Mouse (Mus musculus): ENCODE measurements around the gene Sap30. TPM values are rescaled to one million over a fixed set of nuclear protein-coding genes. Genes with fewer than 3 reads are reported as not detected.

The Sap30 gene
- total and polyA plus RNA-seq, 2 experiments from 2014 or later, result 20.8 to 22.1 TPM

DNA sequence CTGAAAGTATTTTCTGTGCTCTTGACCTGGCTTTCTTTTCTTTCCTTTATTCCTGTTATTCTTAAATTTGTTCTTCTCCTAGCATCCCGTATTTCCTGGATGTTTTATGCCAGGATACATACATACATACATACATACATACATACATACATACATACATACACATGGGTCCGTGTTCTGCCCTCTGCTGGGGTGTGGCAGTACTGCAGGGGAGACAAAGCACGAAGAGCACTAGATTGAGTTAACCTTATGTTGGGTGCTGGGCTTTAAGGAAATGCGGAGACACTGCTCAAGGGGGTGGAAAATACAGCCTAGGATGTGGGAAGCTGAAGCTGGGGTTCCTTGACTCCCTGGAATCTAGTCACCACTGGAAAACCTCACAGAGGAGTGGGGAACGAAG, 16.0 kb upstream of the Sap30 start:
- TF ChIP-seq CTCF (IDR thresholded peaks at IDR 0.05; ENCODE audit: low read depth), result peak; percentile 87
- WGBS, result 54% methylated on average over 5 of the region's 5 CpGs
- Histone ChIP-seq H3K4me1 (ENCODE audit: insufficient read depth, low read length) (no peaks in the 10 kb centered on the region), H3K4me2 (ENCODE audit: low read depth, low read length) (no peak overlapping the region), H3K27ac (no peak overlapping the region), H3K4me3 (ENCODE audit: low read length) (no peak overlapping the region), H3K27me3 (ENCODE audit: insufficient read depth, low read length) (no peaks in the 10 kb centered on the region), H3K9me3 (ENCODE audit: low read length) (no peaks in the 10 kb centered on the region), H3K9ac (replicated peaks; ENCODE audit: low read length) (no peak overlapping the region), H3K36me3 (ENCODE audit: insufficient read depth, low read length) (no peaks in the 10 kb centered on the region)
- peak; percentile 61 for DNase-seq (ENCODE audit: low spot score)
- no peak for ATAC-seq

DNA sequence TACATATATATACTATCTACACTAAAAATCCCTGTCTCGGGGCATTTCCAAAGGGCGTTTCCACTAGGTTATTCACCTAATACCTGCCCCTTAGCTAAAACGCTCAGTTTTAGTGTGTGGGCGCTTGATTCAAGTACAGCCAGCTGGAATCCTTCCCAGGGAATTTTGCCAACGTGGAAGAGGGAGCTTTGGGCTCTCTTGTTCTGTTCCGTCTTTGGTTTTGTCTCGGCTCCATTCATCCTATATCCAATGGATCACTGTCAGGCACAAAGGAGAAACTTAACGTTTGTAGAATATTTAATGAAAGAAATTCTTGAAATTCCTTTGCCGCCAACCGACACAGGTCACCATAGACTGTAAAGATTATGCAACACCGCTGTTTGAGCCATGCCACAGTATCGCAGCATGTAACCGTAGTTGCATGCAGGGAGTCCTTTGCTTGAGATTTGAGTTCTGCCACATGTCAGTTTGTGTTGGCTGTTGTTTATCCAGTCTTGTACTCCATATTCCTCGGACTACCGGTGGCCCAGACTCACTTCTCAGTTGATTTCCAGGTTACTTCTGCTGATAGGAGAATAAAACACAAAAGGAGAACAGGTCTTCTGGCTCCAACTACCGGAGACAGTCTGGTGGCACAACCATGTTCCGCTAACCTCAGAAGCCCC, 11.3 kb upstream of the Sap30 start:
- H3K27ac ChIP-seq, result peak overlapping the region; percentile 13; the same call in 1 of the 2 replicates
- 27% methylated on average over 17 of the region's 17 CpGs for WGBS

DNA sequence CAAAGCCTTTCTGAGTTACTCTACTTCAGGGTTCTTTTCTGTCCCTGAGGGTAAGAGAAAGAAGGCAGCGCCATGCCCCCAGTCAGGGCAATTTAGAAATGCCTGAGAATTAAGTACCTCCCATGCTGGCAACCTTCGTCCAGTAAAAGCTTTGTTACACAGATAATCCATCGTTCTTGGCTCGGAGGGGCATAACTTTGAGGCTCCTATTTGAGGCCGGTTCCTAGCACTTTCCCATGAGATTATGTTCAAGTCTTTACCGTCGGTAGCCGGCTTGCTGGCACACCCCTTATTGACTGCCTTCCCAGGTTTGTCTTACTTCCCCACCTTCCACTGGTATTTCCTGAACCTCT, 10.8 kb upstream of the Sap30 start:
- Histone ChIP-seq H3K4me2 (ENCODE audit: low read depth, low read length) (peak overlapping the region; percentile 51), H3K36me3 (ENCODE audit: insufficient read depth, low read length) (no peaks in the 10 kb centered on the region), H3K4me1 (ENCODE audit: insufficient read depth, low read length) (no peaks in the 10 kb centered on the region), H3K9ac (replicated peaks; ENCODE audit: low read length) (no peak overlapping the region), H3K27ac (no peak overlapping the region), H3K27me3 (ENCODE audit: insufficient read depth, low read length) (no peaks in the 10 kb centered on the region), H3K9me3 (ENCODE audit: low read length) (no peaks in the 10 kb centered on the region), H3K4me3 (ENCODE audit: low read length) (peak overlapping the region; percentile 11; the same call in 1 of the 2 replicates)
- DNase-seq (ENCODE audit: low spot score), result peak; percentile 31
- 25% methylated on average over 8 of the region's 8 CpGs for WGBS
- ATAC-seq, result 0 out of 2 replicates have a peak, but pooled peaks have one; percentile 12
- no peak for TF ChIP-seq CTCF (IDR thresholded peaks at IDR 0.05; ENCODE audit: low read depth)

More for the DNA sequence above, 11.3 kb upstream of the Sap30 start:
- H3K27me3 ChIP-seq (ENCODE audit: insufficient read depth, low read length), result no peaks in the 10 kb centered on the region
- peak overlapping the region; percentile 51 for H3K4me2 ChIP-seq (ENCODE audit: low read depth, low read length)
- no peaks in the 10 kb centered on the region for H3K4me1 ChIP-seq (ENCODE audit: insufficient read depth, low read length)
- ATAC-seq (peak; percentile 49; the same call in 1 of the 2 replicates), DNase-seq (ENCODE audit: low spot score) (peak; percentile 71)
- no peak overlapping the region for H3K9ac ChIP-seq (replicated peaks; ENCODE audit: low read length)
- H3K4me3 ChIP-seq (ENCODE audit: low read length), result peak overlapping the region; percentile 11; the same call in 1 of the 2 replicates
- no peaks in the 10 kb centered on the region for H3K9me3 ChIP-seq (ENCODE audit: low read length)
- TF ChIP-seq CTCF (IDR thresholded peaks at IDR 0.05; ENCODE audit: low read depth), result peak; percentile 20; the same call in 1 of the 2 replicates
- no peaks in the 10 kb centered on the region for H3K36me3 ChIP-seq (ENCODE audit: insufficient read depth, low read length)

DNA sequence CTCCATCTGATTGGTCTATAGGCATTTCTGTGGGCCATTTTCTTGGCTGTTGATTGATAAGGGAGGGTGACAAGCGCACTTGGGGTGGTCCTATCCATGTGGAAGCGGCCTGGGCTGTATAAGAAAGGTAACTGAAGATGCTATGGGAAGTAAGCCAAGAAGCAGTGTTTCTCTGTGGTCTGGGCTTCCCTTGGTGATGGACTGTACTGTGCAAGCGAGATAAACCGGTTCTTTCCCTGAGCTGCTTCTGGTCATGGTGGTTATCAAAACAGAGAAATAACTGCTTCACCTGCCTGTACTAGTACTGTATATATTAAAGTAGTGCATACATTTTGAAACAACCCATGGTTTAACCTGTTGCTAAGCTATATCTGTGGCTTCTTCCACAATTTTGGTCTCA, 4.2 kb upstream of the Sap30 start:
- Histone ChIP-seq H3K4me3 (ENCODE audit: low read length) (no peak overlapping the region), H3K27me3 (ENCODE audit: insufficient read depth, low read length) (no peaks in the 10 kb centered on the region), H3K4me1 (ENCODE audit: insufficient read depth, low read length) (no peaks in the 10 kb centered on the region), H3K9me3 (ENCODE audit: low read length) (no peaks in the 10 kb centered on the region), H3K27ac (no peak overlapping the region), H3K9ac (replicated peaks; ENCODE audit: low read length) (no peak overlapping the region), H3K36me3 (ENCODE audit: insufficient read depth, low read length) (no peaks in the 10 kb centered on the region), H3K4me2 (ENCODE audit: low read depth, low read length) (no peak overlapping the region)
- WGBS, result 99% methylated on average over 4 of the region's 4 CpGs
- DNase-seq (ENCODE audit: low spot score), result no peak
- no peak for TF ChIP-seq CTCF (IDR thresholded peaks at IDR 0.05; ENCODE audit: low read depth)
- no peak for ATAC-seq

DNA sequence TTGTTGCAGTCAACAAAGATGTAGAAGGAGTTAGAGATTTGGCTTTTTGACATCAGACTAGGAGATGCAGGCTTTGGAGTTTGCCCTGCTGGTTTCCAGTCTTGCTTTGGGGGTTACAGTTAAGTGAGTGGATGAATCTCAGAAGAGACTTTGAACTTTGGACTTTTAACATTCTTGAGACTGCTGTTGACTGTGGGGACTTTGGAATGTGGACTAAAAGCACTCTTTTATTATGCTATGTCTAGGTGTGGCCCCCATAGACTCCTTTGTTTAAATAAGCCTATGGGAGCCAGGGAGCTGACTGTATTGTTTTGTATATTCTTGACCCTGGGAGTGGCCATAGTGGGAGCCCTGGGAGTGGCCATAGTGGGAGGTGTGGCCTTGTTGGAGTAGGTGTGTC, 2.2 kb upstream of the Sap30 start:
- H3K4me1 ChIP-seq (ENCODE audit: insufficient read depth, low read length), result peaks cover 2% of the 10 kb centered on the region; the same call in 1 of the 2 replicates
- no peaks in the 10 kb centered on the region for H3K9me3 ChIP-seq (ENCODE audit: low read length)
- ATAC-seq (no peak), DNase-seq (ENCODE audit: low spot score) (no peak)
- no peaks in the 10 kb centered on the region for H3K27me3 ChIP-seq (ENCODE audit: insufficient read depth, low read length)
- H3K36me3 ChIP-seq (ENCODE audit: insufficient read depth, low read length), result no peaks in the 10 kb centered on the region
- H3K27ac ChIP-seq, result no peak overlapping the region
- no peak for TF ChIP-seq CTCF (IDR thresholded peaks at IDR 0.05; ENCODE audit: low read depth)
- H3K4me2 ChIP-seq (ENCODE audit: low read depth, low read length), result no peak overlapping the region
- H3K9ac ChIP-seq (replicated peaks; ENCODE audit: low read length), result no peak overlapping the region
- no peak overlapping the region for H3K4me3 ChIP-seq (ENCODE audit: low read length)

DNA sequence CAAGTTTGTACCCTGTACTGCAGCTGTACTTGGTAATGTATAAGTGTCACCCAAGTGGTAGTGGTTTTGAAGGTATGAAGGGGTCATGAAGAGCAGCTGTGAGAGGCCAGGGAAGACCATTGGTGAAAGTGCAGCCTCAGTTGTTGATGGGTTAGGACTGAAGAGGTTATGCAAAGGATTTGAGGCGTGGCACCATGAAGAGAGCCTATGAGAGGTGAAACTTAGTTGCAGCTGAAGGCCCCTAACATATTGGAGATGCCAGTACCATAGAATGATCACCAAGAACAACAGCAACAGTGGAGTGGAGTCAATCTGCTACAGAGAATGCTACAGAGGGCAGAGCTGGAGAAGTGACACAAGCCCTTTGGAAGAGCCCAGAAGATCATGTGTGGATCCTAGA, 1.7 kb upstream of the Sap30 start:
- no peaks in the 10 kb centered on the region for H3K9me3 ChIP-seq (ENCODE audit: low read length)
- no peaks in the 10 kb centered on the region for H3K27me3 ChIP-seq (ENCODE audit: insufficient read depth, low read length)
- no peaks in the 10 kb centered on the region for H3K36me3 ChIP-seq (ENCODE audit: insufficient read depth, low read length)
- ATAC-seq (no peak), DNase-seq (ENCODE audit: low spot score) (no peak)
- H3K4me1 ChIP-seq (ENCODE audit: insufficient read depth, low read length), result peaks cover 2% of the 10 kb centered on the region; the same call in 1 of the 2 replicates
- H3K9ac ChIP-seq (replicated peaks; ENCODE audit: low read length), result no peak overlapping the region
- TF ChIP-seq CTCF (IDR thresholded peaks at IDR 0.05; ENCODE audit: low read depth), result no peak
- no peak overlapping the region for H3K4me2 ChIP-seq (ENCODE audit: low read depth, low read length)
- H3K27ac ChIP-seq, result no peak overlapping the region
- 91% methylated on average over 1 of the region's 1 CpGs for WGBS
- H3K4me3 ChIP-seq (ENCODE audit: low read length), result no peak overlapping the region

DNA sequence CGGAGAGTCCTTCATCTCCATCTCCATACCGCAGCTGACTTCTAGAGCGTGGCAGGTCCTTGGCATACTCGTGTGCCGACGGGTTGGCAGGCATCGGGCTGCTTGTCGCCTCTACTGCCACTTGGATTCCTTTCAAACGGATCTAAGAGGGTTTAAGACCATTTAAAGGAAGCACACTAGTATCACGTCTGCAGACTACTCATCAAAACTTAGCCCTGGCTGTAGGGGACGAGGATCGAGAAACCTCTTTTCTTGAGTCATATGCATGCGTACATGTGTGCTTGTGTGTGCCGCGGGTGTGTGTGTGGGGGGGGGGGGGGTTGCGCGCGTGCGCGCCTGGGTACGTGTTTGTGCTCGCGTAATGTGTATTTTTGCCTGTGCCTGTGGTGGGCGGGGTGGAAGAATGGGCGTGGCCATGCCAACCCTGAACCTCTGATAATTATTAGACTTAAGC, 679 bp upstream of the Sap30 start:
- peak; percentile 59 for DNase-seq (ENCODE audit: low spot score)
- Histone ChIP-seq H3K9ac (replicated peaks; ENCODE audit: low read length) (peak overlapping the region; percentile 25; the same call in 1 of the 2 replicates), H3K4me3 (ENCODE audit: low read length) (peak overlapping the region; percentile 78), H3K4me1 (ENCODE audit: insufficient read depth, low read length) (peaks cover 2% of the 10 kb centered on the region; the same call in 1 of the 2 replicates), H3K36me3 (ENCODE audit: insufficient read depth, low read length) (no peaks in the 10 kb centered on the region), H3K27ac (peak overlapping the region; percentile 37; the same call in 1 of the 2 replicates), H3K4me2 (ENCODE audit: low read depth, low read length) (peak overlapping the region; percentile 71), H3K9me3 (ENCODE audit: low read length) (no peaks in the 10 kb centered on the region), H3K27me3 (ENCODE audit: insufficient read depth, low read length) (no peaks in the 10 kb centered on the region)
- WGBS, result under 1% methylated on average over 25 of the region's 25 CpGs
- TF ChIP-seq CTCF (IDR thresholded peaks at IDR 0.05; ENCODE audit: low read depth), result no peak
- peak; percentile 45 for ATAC-seq
